Mouse (Mus musculus): ENCODE data around the gene Epha4.

The Epha4 gene

GRCm38 (mm10) chr1:77411222-77411621 lies 103.7 kb downstream of the Epha4 start:
- no peak for DNase-seq (ENCODE audit: extremely low read depth, insufficient read length, low spot score)

- DNase-seq (ENCODE audit: extremely low read depth, insufficient read length, low spot score): no peak
Observed at GRCm38 (mm10) chr1:77410716-77411115, 104.2 kb downstream of the Epha4 start.

- no peak for DNase-seq (ENCODE audit: extremely low read depth, insufficient read length, low spot score)
Observed at GRCm38 (mm10) chr1:77410153-77410552, 104.7 kb downstream of the Epha4 start.

GRCm38 (mm10) chr1:77409509-77409908 lies 105.4 kb downstream of the Epha4 start:
- no peak for DNase-seq (ENCODE audit: extremely low read depth, insufficient read length, low spot score)

- DNase-seq (ENCODE audit: extremely low read depth, insufficient read length, low spot score): no peak
Observed at GRCm38 (mm10) chr1:77407417-77407816, 107.5 kb downstream of the Epha4 start.

GRCm38 (mm10) chr1:77406631-77407030 lies 108.3 kb downstream of the Epha4 start:
- no peak for DNase-seq (ENCODE audit: extremely low read depth, insufficient read length, low spot score)

GRCm38 (mm10) chr1:77404537-77404936 lies 110.4 kb downstream of the Epha4 start:
- no peak for DNase-seq (ENCODE audit: extremely low read depth, insufficient read length, low spot score)

- no peak for DNase-seq (ENCODE audit: extremely low read depth, insufficient read length, low spot score)
Observed at GRCm38 (mm10) chr1:77402942-77403341, 111.9 kb downstream of the Epha4 start.

GRCm38 (mm10) chr1:77401465-77401864 lies 113.4 kb downstream of the Epha4 start:
- DNase-seq (ENCODE audit: extremely low read depth, insufficient read length, low spot score): no peak

GRCm38 (mm10) chr1:77391590-77391989 lies 123.3 kb downstream of the Epha4 start:
- no peak for DNase-seq (ENCODE audit: extremely low read depth, insufficient read length, low spot score)

GRCm38 (mm10) chr1:77389069-77389468 lies 125.8 kb downstream of the Epha4 start:
- no peak for DNase-seq (ENCODE audit: extremely low read depth, insufficient read length, low spot score)

GRCm38 (mm10) chr1:77388556-77388955 lies 126.3 kb downstream of the Epha4 start:
- no peak for DNase-seq (ENCODE audit: extremely low read depth, insufficient read length, low spot score)

- DNase-seq (ENCODE audit: extremely low read depth, insufficient read length, low spot score): no peak
Observed at GRCm38 (mm10) chr1:77385613-77386012, 129.3 kb downstream of the Epha4 start.

GRCm38 (mm10) chr1:77383466-77383865 lies 131.4 kb downstream of the Epha4 start:
- no peak for DNase-seq (ENCODE audit: extremely low read depth, insufficient read length, low spot score)

- DNase-seq (ENCODE audit: extremely low read depth, insufficient read length, low spot score): no peak
Observed at GRCm38 (mm10) chr1:77377550-77377980, 137.3 kb downstream of the Epha4 start.

GRCm38 (mm10) chr1:77374054-77374453 lies 140.8 kb downstream of the Epha4 start:
- no peak for DNase-seq (ENCODE audit: extremely low read depth, insufficient read length, low spot score)

- DNase-seq (ENCODE audit: extremely low read depth, insufficient read length, low spot score): no peak
Observed at GRCm38 (mm10) chr1:77370921-77371320, 144.0 kb downstream of the Epha4 start.

GRCm38 (mm10) chr1:77369255-77369837 lies 145.5 kb downstream of the Epha4 start:
- DNase-seq (ENCODE audit: extremely low read depth, insufficient read length, low spot score): no peak

- DNase-seq (ENCODE audit: extremely low read depth, insufficient read length, low spot score): no peak
Observed at GRCm38 (mm10) chr1:77365850-77366249, 149.0 kb downstream of the Epha4 start.

- DNase-seq (ENCODE audit: extremely low read depth, insufficient read length, low spot score): no peak
Observed at GRCm38 (mm10) chr1:77364596-77364995, 150.3 kb downstream of the Epha4 start.

GRCm38 (mm10) chr1:77363848-77364247 lies 151.0 kb downstream of the Epha4 start:
- no peak for DNase-seq (ENCODE audit: extremely low read depth, insufficient read length, low spot score)

- DNase-seq (ENCODE audit: extremely low read depth, insufficient read length, low spot score): no peak
Observed at GRCm38 (mm10) chr1:77346459-77346858, 168.4 kb downstream of the Epha4 start.

- no peak for DNase-seq (ENCODE audit: extremely low read depth, insufficient read length, low spot score)
Observed at GRCm38 (mm10) chr1:77343792-77344191, 171.1 kb downstream of the Epha4 start.

Data from 3134 (cell line).